Mouse (Mus musculus) lung, adult 2 months (tissue): ENCODE data around the gene Atf7.

Experiments used
- CTCF ChIP-seq: fragments of 200-500 bp; IDR thresholded peaks from 2 replicates; pipeline ENCODE4 v1.5.1; 2011; ENCODE audit warnings: mild to moderate bottlenecking, low read length, control low read depth; ENCODE audit not compliant: insufficient read depth
- POLR2A ChIP-seq: fragments of 200-500 bp; IDR thresholded peaks from 2 replicates; pipeline ENCODE4 v1.6.1; 2011; ENCODE audit warnings: low read depth, mild to moderate bottlenecking, control low read depth, low read length, borderline replicate concordance; ENCODE audit errors: extremely low read depth

- TF ChIP-seq CTCF (no peak), POLR2A (no peak)
Measured at GRCm38 (mm10) chr15:102499851-102500250, 125.4 kb downstream of the Atf7 start.
